Mouse (Mus musculus) lung, postnatal 36 days (tissue): ENCODE results near the gene Pxmp2.
A peak's percentile ranks its signal among the peaks of the same experiment; 100 is the strongest.

Experiments
- DNase-seq: peaks from one replicate; pipeline ENCODE4 v3.0.0; 2022; ENCODE audit warnings: mixed read lengths

Gene Pxmp2

GRCm38 (mm10) chr5:110285770-110286445 is at the start of gene Pxmp2, which contains the start of gene Pole:
Gene Pxmp2 (minus strand): TSS chr5:110286186.
Gene Pole (plus strand): TSS chr5:110286306.
- DNase-seq = peak; percentile 95

GRCm38 (mm10) chr5:110330508-110330907 is 44.5 kb upstream of the Pxmp2 start:
- no peak for DNase-seq

GRCm38 (mm10) chr5:110313127-110313526 is 27.1 kb upstream of the Pxmp2 start:
- no peak for DNase-seq

DNA sequence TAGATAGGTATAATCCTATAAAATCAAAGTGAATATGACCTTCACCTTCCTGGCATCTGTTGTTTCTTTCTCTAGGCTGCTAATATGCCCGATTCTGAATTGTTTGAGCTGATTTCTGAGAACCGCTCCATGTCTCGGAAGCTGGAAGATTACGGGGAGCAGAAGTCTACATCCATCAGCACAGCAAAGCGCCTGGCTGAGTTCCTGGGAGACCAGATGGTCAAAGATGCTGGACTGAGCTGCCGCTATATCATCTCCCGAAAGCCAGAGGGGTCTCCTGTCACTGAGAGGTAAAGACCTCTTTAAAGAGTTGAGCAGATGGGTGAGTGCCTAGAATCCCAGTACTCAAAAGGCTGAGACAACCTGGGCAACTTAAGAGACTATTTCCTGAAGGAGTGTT is 22.9 kb upstream of the Pxmp2 start:
- no peak for DNase-seq

- no peak for DNase-seq
These were observed 14.6 kb upstream of the Pxmp2 start for GRCm38 (mm10) chr5:110300591-110300990.

GRCm38 (mm10) chr5:110296637-110297036 is 10.7 kb upstream of the Pxmp2 start:
- peak; percentile 18 for DNase-seq

GRCm38 (mm10) chr5:110291649-110292048 is 5.7 kb upstream of the Pxmp2 start:
- no peak for DNase-seq

- DNase-seq = no peak
These were observed 1.1 kb upstream of the Pxmp2 start for GRCm38 (mm10) chr5:110287084-110287475.

- no peak for DNase-seq
These were observed 579 bp upstream of the Pxmp2 start for GRCm38 (mm10) chr5:110286446-110287083.

DNA sequence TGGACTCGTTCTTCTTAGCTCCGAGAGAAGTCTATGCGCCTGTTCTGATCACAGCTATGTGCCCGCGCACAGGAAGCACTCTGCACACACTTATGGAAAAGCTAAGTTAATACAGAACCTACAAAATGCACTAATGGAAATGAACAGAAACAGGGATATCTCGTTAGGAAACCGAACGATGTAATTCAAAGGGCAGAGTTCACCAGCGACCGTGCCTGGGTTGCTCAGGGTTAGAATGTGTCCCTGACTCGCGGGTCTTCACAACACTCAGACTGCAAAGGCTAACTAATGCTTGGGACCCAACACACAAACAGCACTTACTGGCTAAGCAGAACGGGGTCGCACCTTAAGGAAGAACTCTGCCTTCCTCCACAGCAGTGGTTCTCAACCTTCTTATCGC is 830 bp downstream of the Pxmp2 start:
- DNase-seq = no peak

DNA sequence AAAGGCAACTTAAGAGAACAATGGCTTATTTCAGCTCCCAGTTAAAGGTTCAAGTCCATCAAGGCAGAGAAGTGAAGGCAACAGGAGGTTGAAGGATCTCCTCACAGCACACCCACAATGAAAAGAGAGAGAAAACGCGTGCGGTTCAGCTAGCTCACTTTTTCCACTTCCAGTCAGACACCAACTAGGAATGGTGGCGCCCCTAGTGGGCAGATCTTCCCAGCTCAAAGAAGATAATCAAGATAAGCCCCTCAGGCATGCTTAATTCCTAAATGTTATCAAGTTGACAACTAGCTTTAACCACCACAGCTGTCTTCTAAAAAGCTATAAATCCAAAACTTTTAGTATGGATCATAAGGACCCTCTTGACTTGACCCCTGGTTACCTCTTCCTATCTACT is 1.4 kb downstream of the Pxmp2 start:
- peak; percentile 88 for DNase-seq

DNA sequence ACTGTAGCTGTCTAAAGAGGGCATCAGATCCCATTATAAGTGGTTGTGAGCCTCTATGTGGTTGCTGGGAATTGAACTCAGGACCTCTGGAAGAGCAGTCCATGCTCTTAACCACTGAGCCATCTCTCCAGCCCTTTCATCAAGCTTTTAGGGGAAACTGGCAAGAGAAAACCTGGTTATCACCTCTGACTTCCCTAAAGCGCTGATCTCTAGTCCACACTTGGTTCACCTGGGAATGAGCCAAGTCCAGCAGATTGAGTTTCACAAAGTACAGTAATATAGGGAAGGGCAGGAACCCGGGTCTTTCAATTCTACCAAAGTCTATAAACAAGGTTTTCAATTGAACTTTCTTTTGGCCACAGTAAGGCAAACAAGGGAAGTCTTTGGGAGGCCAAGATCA is 4.0 kb downstream of the Pxmp2 start:
- peak; percentile 4 for DNase-seq

DNA sequence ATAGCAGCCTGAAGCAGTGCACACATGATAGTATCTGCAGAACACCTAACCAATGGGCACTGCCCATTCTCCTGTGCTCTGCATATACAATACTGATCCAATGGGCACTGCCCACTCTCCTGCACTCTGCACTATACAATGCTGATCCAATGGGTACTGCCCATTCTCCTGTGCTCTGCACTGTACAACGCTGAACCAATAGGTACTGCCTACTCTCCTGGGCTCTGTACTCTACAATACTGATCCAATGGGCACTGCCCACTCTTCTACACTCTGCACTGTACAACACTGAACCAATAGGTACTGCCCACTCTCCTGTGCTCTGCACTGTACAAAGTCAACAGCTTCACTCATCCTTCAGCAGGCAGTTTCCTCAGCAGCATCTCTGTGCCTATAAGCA is 9.1 kb downstream of the Pxmp2 start:
- DNase-seq = no peak

DNA sequence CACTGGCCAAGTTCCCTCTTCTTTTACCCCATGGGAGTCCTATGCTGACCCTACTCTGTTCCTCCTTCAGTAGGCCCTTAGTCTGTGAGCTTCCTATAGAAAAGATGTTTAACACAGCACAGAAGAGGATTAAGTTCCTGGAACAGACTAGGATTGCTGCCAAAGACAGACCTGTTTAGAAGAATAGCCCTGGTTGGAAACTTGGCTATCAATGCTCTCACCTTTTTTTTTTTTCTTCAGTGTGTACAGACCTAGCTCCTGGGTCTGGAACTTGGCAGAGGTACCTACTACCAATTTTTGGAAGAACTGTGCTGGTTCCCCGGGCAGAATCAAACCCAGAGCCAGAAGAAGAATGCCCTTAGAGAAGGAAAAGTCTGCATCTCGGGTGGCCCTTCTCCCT is 9.6 kb downstream of the Pxmp2 start:
- no peak for DNase-seq

- peak; percentile 13 for DNase-seq
These were observed 11.1 kb downstream of the Pxmp2 start for GRCm38 (mm10) chr5:110274846-110275245.

GRCm38 (mm10) chr5:110274147-110274546 is 11.8 kb downstream of the Pxmp2 start:
- no peak for DNase-seq

GRCm38 (mm10) chr5:110270242-110270641 is 15.7 kb downstream of the Pxmp2 start:
- peak; percentile 5 for DNase-seq

DNA sequence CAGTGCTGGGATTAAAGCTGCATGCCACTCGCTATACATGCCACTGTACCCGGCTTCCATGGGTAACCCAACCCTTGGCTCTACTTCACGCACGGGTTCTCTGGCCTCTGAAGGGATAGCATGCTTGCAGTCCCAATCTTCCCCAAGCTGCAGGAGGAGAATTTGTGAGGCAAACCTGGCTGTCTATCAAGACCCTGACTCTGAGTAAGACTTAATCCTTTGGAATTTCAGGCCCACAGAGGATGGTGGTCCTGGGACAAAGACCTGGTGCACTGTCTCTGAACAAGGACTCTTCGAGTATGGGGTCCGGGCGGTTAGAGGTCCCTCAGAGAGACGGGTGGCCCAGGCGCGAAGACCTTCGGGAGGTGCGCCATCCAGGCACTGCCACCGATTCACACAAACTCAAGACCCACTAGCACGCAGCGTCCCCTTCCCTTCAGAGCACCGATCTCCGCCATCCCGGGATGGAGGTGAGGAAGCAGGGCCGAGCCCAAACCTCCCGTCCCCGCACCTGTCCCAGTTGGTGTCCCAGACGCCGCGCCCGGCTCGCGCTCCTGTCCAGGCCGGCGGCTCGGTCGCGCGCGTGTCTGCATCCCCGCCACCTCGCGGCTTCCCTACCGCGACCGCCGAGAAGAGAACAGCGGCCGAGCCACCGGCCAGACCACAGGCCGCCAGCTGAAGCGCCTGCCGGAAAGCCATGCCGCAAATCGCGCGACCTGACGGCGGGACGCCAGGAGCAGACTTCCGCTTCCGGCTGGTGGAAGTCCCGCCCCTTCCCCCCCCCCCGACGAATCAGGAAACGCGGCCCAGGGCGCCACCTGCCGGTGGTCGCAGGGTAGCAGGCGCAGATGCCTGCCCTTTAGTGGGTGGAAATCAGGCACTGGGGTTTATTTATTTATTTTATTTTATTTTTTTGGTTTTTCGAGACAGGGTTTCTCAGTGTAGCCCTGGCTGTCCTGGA is 16.6 kb downstream of the Pxmp2 start, which contains the start of gene Pgam5:
Pgam5 (minus strand) TSS at position 773 of the 961 bp plus-strand sequence.
- peak; percentile 92 for DNase-seq

DNA sequence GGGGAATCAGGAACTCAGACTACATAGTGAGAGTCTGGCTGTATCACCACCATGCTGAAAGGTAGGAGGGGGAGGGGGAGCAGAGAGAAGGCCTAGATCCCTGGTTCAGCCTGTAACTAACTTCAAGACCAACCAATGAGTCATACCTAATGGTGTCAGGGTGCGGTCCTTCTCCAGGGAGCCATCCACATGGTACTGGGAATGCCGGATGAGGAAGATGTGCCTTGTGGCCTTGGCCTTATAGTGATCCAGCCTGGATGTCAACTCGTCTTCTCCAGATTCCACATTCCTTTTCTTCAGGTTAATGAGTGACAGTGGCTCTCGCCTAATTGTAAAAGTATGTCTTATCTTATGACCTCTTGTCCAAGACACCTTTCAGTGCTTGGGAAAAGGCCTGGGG is 19.0 kb downstream of the Pxmp2 start:
- no peak for DNase-seq

DNA sequence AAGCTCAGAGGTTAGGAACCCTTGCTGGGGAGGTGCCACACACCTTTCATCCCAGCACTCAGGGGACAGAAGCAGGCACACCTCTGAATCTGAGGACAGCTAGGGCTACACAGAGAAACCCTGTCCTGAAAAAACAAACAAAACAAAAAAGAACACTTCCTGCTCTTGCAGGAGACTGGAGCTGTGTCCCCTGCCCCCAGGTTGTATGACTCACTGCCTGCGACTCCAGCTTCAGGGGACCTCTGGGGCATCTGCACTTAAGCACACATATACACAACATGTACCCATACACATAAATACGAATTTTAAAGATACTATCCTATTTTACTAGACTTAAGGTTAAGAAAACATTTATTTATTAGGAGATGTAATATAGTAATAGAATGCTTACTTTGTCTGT is 41.9 kb downstream of the Pxmp2 start:
- DNase-seq = no peak

- DNase-seq = peak; percentile 18
These were observed 53.6 kb downstream of the Pxmp2 start for GRCm38 (mm10) chr5:110232346-110232745.

DNA sequence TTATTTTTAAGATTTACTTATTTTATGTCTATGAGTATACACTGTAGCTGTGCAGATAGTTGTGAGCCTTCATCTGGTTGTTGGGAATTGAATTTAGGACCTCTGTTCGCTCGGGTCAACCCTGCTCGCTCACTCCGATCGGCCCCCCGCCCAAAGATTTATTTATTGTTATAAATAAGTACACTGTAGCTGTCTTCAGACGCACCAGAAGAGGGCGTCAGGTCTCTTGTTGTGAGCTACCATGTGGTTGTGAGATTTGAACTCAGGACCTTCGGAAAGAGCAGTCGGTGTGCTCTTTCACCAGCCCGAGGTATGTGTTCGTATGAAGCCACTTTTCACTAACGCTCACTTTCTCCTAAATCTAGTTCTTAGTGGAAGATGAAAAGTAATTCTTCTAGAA is 54.3 kb downstream of the Pxmp2 start:
- DNase-seq = peak; percentile 19

- peak; percentile 94 for DNase-seq
These were observed 55.1 kb downstream of the Pxmp2 start, which contains the start of gene Ankle2 for GRCm38 (mm10) chr5:110230780-110231461. Gene Ankle2 (plus strand): TSS chr5:110231004.
